Mouse (Mus musculus) retina, embryonic 14.5 days (tissue): Measurements from ENCODE around the gene Ahdc1.

Source experiments
- DNase-seq: peaks from one replicate; pipeline ENCODE4 v3.0.0-alpha.2; 2015; ENCODE audit warnings: low spot score

Gene Ahdc1

GRCm38 (mm10) chr4:133039116-133039819, 28.2 kb downstream of the Ahdc1 start:
- peak; percentile 59 for DNase-seq

DNA sequence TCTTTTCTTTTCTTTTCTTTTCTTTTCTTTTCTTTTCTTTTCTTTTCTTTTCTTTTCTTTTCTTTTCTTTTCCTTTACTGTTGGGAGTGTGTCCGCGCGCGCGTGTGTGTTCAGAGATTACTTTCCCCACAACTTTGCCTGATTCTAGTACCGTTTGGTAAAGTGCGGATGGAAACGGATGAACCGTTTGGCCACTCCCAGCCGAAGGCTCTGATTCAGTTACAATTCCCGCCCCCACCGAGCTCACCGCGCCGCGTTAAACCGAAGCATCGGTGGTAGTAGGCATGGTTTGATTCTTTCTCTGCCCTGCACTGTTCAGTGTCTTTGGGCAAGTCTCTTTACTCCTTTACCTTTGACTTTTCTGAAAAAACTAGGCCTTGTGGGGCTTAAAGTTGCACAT, 28.8 kb downstream of the Ahdc1 start:
- DNase-seq = no peak

DNA sequence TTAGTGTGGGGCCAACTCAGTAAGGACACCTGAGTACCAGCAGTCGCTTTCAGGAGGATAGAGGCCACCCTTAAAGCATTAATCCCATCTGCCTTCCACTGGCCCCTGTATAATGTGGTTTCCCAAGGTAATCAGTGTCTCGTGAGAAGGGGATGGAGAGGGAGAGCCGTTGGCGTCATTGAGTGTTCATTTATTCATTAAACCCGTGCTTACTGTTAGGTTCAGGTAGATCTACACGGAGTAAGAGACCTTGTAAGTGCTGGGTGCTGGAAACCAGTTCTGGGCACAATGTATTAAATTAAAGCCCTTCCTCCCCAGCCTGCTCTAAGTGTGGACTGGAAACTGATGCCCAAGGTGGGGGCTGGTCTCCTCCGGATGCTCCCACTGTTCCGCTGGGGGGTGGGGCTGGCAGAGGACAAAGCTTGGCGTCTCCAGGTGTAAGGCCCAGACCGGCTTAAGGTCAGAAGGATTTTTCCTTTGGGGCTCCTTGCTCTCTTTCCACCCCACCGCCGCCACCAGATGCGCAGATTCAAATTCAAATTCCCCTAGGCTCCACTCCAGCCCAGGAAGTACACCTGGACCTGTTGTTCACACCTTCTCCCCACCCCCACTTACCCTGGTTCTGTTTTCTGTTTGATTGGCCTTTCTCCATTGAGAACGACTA, 29.3 kb downstream of the Ahdc1 start:
- DNase-seq = no peak

GRCm38 (mm10) chr4:133042244-133042643, 31.2 kb downstream of the Ahdc1 start:
- DNase-seq = no peak

GRCm38 (mm10) chr4:133042651-133043635, 31.9 kb downstream of the Ahdc1 start:
- peak; percentile 82 for DNase-seq

- no peak for DNase-seq
These were observed 33.0 kb downstream of the Ahdc1 start for GRCm38 (mm10) chr4:133043798-133044646.

DNA sequence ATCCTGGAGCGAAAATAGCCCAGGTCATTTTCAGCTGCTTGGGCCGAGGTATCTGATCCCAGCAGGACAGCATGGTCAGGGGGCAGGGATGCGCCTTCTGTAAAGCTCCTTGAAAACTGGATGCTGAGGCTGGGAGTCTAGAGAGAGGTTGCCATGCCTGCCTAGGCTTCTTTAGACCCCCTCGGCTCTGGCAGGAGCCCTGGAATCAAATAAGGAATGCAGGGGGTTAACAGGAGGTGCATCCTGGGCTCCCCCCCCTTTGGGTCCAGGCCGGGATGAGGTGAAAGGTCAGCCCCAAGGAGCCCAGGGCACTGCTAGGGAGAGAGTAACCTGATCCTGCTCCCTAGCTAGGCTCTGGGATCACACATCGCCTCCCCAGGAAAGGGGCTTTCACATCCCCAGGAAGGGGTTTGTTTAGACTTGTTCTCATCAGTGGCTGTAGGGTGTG, 33.6 kb downstream of the Ahdc1 start:
- DNase-seq = no peak

- DNase-seq = no peak
These were observed 34.9 kb downstream of the Ahdc1 start for GRCm38 (mm10) chr4:133045771-133046474.

GRCm38 (mm10) chr4:133046691-133047352, 35.8 kb downstream of the Ahdc1 start:
- DNase-seq = no peak

GRCm38 (mm10) chr4:133047353-133048105, 36.5 kb downstream of the Ahdc1 start:
- DNase-seq = peak; percentile 71

- no peak for DNase-seq
These were observed 38.2 kb downstream of the Ahdc1 start for GRCm38 (mm10) chr4:133049071-133049920.

- DNase-seq = no peak
These were observed 39.3 kb downstream of the Ahdc1 start for GRCm38 (mm10) chr4:133050196-133050836.

- no peak for DNase-seq
These were observed 39.9 kb downstream of the Ahdc1 start for GRCm38 (mm10) chr4:133050837-133051549.

DNA sequence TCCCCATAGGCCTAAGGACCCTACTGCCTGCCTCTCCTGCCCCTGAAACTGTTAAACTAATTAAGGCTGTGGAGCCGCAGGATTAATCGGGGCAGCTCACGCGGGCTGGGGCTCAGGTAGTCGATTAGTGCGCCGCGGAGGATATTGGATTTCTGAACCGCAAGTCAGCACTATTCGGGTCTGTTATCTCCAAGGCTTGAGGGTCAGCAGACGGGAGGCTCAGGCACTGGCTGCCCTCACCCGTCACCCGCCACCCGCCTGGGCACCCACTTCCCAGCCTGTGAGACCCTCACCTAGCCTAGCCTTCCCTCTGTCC, 40.4 kb downstream of the Ahdc1 start:
- DNase-seq = no peak

DNA sequence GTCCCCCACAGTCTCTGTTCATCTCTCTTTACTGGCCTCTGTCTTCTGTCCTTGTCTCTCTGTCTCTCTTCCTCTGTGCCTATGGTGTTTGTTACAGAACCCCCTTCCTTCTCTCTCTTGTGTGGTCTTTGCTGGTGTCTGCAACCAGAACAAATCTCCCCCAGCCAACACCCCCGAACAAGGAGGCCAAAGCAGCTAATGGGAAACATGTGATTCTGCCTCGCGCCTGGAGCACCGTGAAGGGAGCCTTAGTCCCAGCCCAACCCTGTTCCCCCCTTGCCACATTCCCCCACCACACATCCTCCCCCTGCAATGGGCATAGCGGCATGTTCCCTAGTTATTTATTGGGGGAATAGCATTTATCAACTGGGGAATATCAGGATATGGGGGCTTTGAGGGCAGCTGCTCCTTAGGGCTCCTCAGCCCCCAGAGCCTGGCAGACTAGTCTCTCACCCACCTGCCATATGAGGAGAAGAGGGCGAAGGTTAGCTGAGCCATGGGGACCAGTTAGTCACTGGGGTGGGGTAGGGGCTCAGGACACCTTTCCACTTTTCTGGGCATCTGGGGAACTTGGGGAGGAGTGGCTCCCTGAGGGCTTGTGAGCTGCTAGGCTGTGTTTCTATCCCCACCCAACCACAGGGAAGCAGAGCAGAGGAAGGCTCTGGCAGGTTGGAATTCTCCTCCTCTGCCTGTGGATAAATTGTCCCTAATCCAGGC, 41.1 kb downstream of the Ahdc1 start:
- no peak for DNase-seq

GRCm38 (mm10) chr4:133052995-133053572, 42.0 kb downstream of the Ahdc1 start:
- DNase-seq = no peak

- DNase-seq = no peak
These were observed 43.5 kb downstream of the Ahdc1 start for GRCm38 (mm10) chr4:133054530-133054929.
